ENCODE assay signal across 7 mouse cellular contexts in genomic region chr5:69704261-69705167, GRCm38 (mm10).
A peak's percentile ranks its signal among the peaks of the same experiment; 100 is the strongest.
DNase-seq lines count a peak whose midpoint lies in the region; ATAC-seq and TF ChIP-seq lines count a peak whose summit lies in the region.

No protein-coding gene starts in this region.

- no peak overlapping the region for H3K4me2 ChIP-seq in limb, embryonic 14.5 days (replicated peaks; ENCODE audit: low read depth, low read length, severe bottlenecking)
- no peak overlapping the region for H3K4me2 ChIP-seq in hindbrain, embryonic 12.5 days (replicated peaks)
- H3K4me2 ChIP-seq in midbrain, postnatal 0 days (ENCODE audit: low read depth, low read length, poor library complexity, severe bottlenecking) = no peak overlapping the region

- WGBS in limb, embryonic 14.5 days = 66% methylated on average over 2 of the region's 2 CpGs
- 75% methylated on average over 2 of the region's 2 CpGs for WGBS in limb, embryonic 10.5 days
- WGBS in hindbrain, embryonic 12.5 days = 53% methylated on average over 2 of the region's 2 CpGs
- 37% methylated on average over 2 of the region's 2 CpGs for WGBS in midbrain, postnatal 0 days

- H3K27ac ChIP-seq in limb, embryonic 14.5 days (replicated peaks; ENCODE audit: low read depth, low read length) = no peak overlapping the region
- H3K27ac ChIP-seq in limb, embryonic 10.5 days = no peak overlapping the region
- H3K27ac ChIP-seq in hindbrain, embryonic 12.5 days = no peak overlapping the region
- H3K27ac ChIP-seq in midbrain, postnatal 0 days (ENCODE audit: low read depth, low read length) = no peak overlapping the region

- no peaks in the 10 kb centered on the region for H3K27me3 ChIP-seq in limb, embryonic 14.5 days (ENCODE audit: control insufficient read depth, insufficient read depth, low read length)
- H3K27me3 ChIP-seq in limb, embryonic 10.5 days (ENCODE audit: low read depth, poor library complexity, severe bottlenecking) = no peaks in the 10 kb centered on the region
- H3K27me3 ChIP-seq in hindbrain, embryonic 12.5 days = no peaks in the 10 kb centered on the region
- no peaks in the 10 kb centered on the region for H3K27me3 ChIP-seq in midbrain, postnatal 0 days (ENCODE audit: insufficient read depth, low read length)

- H3K4me3 ChIP-seq in limb, embryonic 14.5 days (replicated peaks; ENCODE audit: low read length) = no peak overlapping the region
- no peak overlapping the region for H3K4me3 ChIP-seq in limb, embryonic 10.5 days
- H3K4me3 ChIP-seq in hindbrain, embryonic 12.5 days = no peak overlapping the region
- H3K4me3 ChIP-seq in midbrain, postnatal 0 days (ENCODE audit: low read depth, low read length) = no peak overlapping the region

- H3K4me1 ChIP-seq in limb, embryonic 14.5 days (ENCODE audit: control insufficient read depth, insufficient read depth, low read length) = no peaks in the 10 kb centered on the region
- no peaks in the 10 kb centered on the region for H3K4me1 ChIP-seq in limb, embryonic 10.5 days
- no peaks in the 10 kb centered on the region for H3K4me1 ChIP-seq in hindbrain, embryonic 12.5 days
- no peaks in the 10 kb centered on the region for H3K4me1 ChIP-seq in midbrain, postnatal 0 days (ENCODE audit: insufficient read depth, low read length)

- DNase-seq in limb, embryonic 14.5 days (ENCODE audit: low spot score) = peak; percentile 9
- no peak for DNase-seq in limb, embryonic 10.5 days (ENCODE audit: low spot score)
- peak; percentile 92 for DNase-seq in brain, embryonic 14.5 days (ENCODE audit: low read depth)
- peak; percentile 90 for DNase-seq in midbrain, postnatal 0 days (ENCODE audit: low spot score)
- DNase-seq in urinary bladder, postnatal 36 days (ENCODE audit: low spot score in 2 of 2) = no peak
- no peak for DNase-seq in gastrocnemius, adult 8-10 months (ENCODE audit: low spot score in 2 of 2)

- no peak for TF ChIP-seq POLR2A in limb, embryonic 14.5 days (IDR thresholded peaks at IDR 0.05; ENCODE audit: borderline replicate concordance, extremely low read depth, insufficient read depth, insufficient read length)
- no peak for TF ChIP-seq POLR2A in brain, embryonic 14.5 days (IDR thresholded peaks at IDR 0.05; ENCODE audit: borderline replicate concordance, extremely low read depth, insufficient read depth, insufficient read length, poor library complexity, severe bottlenecking)

- H3K9me3 ChIP-seq in limb, embryonic 14.5 days (ENCODE audit: control insufficient read depth, low read length) = no peaks in the 10 kb centered on the region
- no peaks in the 10 kb centered on the region for H3K9me3 ChIP-seq in limb, embryonic 10.5 days (replicated peaks)
- no peaks in the 10 kb centered on the region for H3K9me3 ChIP-seq in hindbrain, embryonic 12.5 days (replicated peaks)
- no peaks in the 10 kb centered on the region for H3K9me3 ChIP-seq in midbrain, postnatal 0 days (ENCODE audit: low read length)

- no peaks in the 10 kb centered on the region for H3K36me3 ChIP-seq in limb, embryonic 14.5 days (ENCODE audit: control insufficient read depth, insufficient read depth, low read length)
- no peaks in the 10 kb centered on the region for H3K36me3 ChIP-seq in limb, embryonic 10.5 days
- H3K36me3 ChIP-seq in hindbrain, embryonic 12.5 days = no peaks in the 10 kb centered on the region
- no peaks in the 10 kb centered on the region for H3K36me3 ChIP-seq in midbrain, postnatal 0 days (ENCODE audit: insufficient read depth, low read length)

- ATAC-seq in limb, embryonic 14.5 days (ENCODE audit: low FRiP score, low read depth) = no peak
- ATAC-seq in hindbrain, embryonic 12.5 days (ENCODE audit: low FRiP score) = peak; percentile 70
- peak; percentile 62; the same call in 1 of the 2 replicates for ATAC-seq in midbrain, postnatal 0 days (ENCODE audit: low FRiP score)

- peak; percentile 70; the same call in 1 of the 2 replicates for TF ChIP-seq CTCF in brain, embryonic 14.5 days (IDR thresholded peaks at IDR 0.05; ENCODE audit: borderline replicate concordance, extremely low read depth, insufficient read depth, insufficient read length)
- TF ChIP-seq CTCF in midbrain, postnatal 0 days (IDR thresholded peaks at IDR 0.05) = peak; percentile 97

- no peak overlapping the region for H3K9ac ChIP-seq in limb, embryonic 14.5 days (ENCODE audit: low read depth, low read length, severe bottlenecking)
- no peak overlapping the region for H3K9ac ChIP-seq in hindbrain, embryonic 12.5 days
- no peak overlapping the region for H3K9ac ChIP-seq in midbrain, postnatal 0 days (replicated peaks; ENCODE audit: low read length, poor library complexity, severe bottlenecking)

Comparison
In these comparisons a context has a peak if more than half of its experiments do, and no peak if none do; other contexts are left out.
1. DNase-seq: peak in limb, embryonic 14.5 days (single experiment), brain, embryonic 14.5 days (single experiment) and midbrain, postnatal 0 days (single experiment); none in limb, embryonic 10.5 days (single experiment), urinary bladder, postnatal 36 days (0 of 2) and gastrocnemius, adult 8-10 months (0 of 2).